Mouse (Mus musculus) gastrocnemius, adult 18-20 months (tissue): ENCODE results near the gene Olfr141. TPM values are rescaled to one million over a fixed set of nuclear protein-coding genes. Genes with fewer than 3 reads are reported as not detected.

Experiments used
- DNase-seq: peaks from one replicate; pipeline ENCODE4 v3.0.0; 2021; ENCODE audit warnings: low spot score
- long read RNA-seq, 2 experiments: library from polyadenylated mRNA; stranded (forward); transcript quantifications; one replicate each; pipeline ENCODE4 v2.0.0; 2021
- total RNA-seq, 2 experiments: library from RNA; stranded (reverse); gene quantifications; 2 replicates each; pipeline ENCODE4 v1.2.3; 2021

Olfr141 gene
- not detected for total RNA-seq
- long read RNA-seq, experiment 1 = 0 reads
- long read RNA-seq, experiment 2 = 0 reads

GRCm38 (mm10) chr2:86809918-86810317 lies at the start of gene Olfr141:
Gene Olfr141 (minus strand): TSS chr2:86810018.
- DNase-seq = no peak

- no peak for DNase-seq
Observed at GRCm38 (mm10) chr2:86851596-86851995, 41.8 kb upstream of the Olfr141 start, which contains the start of gene Olfr1095. Gene Olfr1095 (minus strand): TSS chr2:86851696.

- no peak for DNase-seq
Observed at GRCm38 (mm10) chr2:86824363-86824762, 14.5 kb upstream of the Olfr141 start, which contains the start of gene Olfr1094. Gene Olfr1094 (plus strand): TSS chr2:86824663.

- no peak for DNase-seq
Observed at GRCm38 (mm10) chr2:86782179-86782578, 27.6 kb downstream of the Olfr141 start, which contains the start of gene Olfr1093. Gene Olfr1093 (plus strand): TSS chr2:86782479.

- DNase-seq = no peak
Observed at GRCm38 (mm10) chr2:86761050-86761449, 48.8 kb downstream of the Olfr141 start.

- no peak for DNase-seq
Observed at GRCm38 (mm10) chr2:86758893-86759292, 50.9 kb downstream of the Olfr141 start, which contains the start of gene Olfr1090. Gene Olfr1090 (minus strand): TSS chr2:86758993.

Other genes with a start within 250 kb of the Olfr141 start
- not detected for gene Olfr1082, start 211.1 kb downstream of the Olfr141 start, total RNA-seq
- not detected for gene Olfr1084, start 170.3 kb downstream of the Olfr141 start, total RNA-seq
- gene Olfr1085, start 148.0 kb downstream of the Olfr141 start, total RNA-seq = not detected
- gene Olfr1086, start 129.9 kb downstream of the Olfr141 start, total RNA-seq = not detected
- not detected for gene Olfr1087, start 111.6 kb downstream of the Olfr141 start, total RNA-seq
- gene Olfr1089, start 76.3 kb downstream of the Olfr141 start, total RNA-seq = not detected
- gene Olfr1090, start 51.0 kb downstream of the Olfr141 start, total RNA-seq = not detected
- gene Olfr1093, start 27.5 kb downstream of the Olfr141 start, total RNA-seq = not detected
- not detected for gene Olfr1094, start 14.6 kb upstream of the Olfr141 start, total RNA-seq
- not detected for gene Olfr1095, start 41.7 kb upstream of the Olfr141 start, total RNA-seq
- gene Gm13723, start 64.8 kb upstream of the Olfr141 start, total RNA-seq = not detected
- not detected for gene Olfr1097, start 82.2 kb upstream of the Olfr141 start, total RNA-seq
- not detected for gene Olfr1098, start 114.5 kb upstream of the Olfr141 start, total RNA-seq
- not detected for gene Olfr1099, start 150.7 kb upstream of the Olfr141 start, total RNA-seq
- gene Olfr1100, start 169.9 kb upstream of the Olfr141 start, total RNA-seq = not detected
- gene Olfr1101, start 181.2 kb upstream of the Olfr141 start, total RNA-seq = not detected
- gene Olfr1102, start 188.4 kb upstream of the Olfr141 start, total RNA-seq = not detected
- not detected for gene Olfr1104, start 217.1 kb upstream of the Olfr141 start, total RNA-seq
- not detected for gene Olfr1105, start 226.5 kb upstream of the Olfr141 start, total RNA-seq
- gene Olfr1106, start 242.3 kb upstream of the Olfr141 start, total RNA-seq = not detected